Mouse (Mus musculus): ENCODE results near the gene 4930412O13Rik.

Gene 4930412O13Rik

DNA sequence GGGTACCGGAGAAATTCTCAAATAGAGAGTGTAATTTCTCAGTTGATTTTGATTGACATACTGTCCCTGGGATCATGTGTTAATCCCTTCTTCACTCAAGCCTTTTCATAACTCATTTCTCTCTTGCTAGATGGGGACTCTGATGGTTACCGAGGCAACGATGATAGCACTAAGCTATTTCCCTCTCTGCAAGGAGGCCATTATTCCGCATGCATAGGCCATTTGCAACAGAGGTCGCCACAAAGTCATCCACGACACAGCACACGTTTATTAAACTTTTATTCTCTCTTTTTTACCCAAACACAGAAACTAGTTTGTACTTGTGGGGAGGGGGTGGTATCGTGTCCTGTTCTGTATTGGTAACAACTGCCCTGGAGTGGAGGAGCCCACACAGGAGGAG lies 16.8 kb downstream of the 4930412O13Rik start:
- DNase-seq (ENCODE audit: low read depth, low spot score) = no peak

DNA sequence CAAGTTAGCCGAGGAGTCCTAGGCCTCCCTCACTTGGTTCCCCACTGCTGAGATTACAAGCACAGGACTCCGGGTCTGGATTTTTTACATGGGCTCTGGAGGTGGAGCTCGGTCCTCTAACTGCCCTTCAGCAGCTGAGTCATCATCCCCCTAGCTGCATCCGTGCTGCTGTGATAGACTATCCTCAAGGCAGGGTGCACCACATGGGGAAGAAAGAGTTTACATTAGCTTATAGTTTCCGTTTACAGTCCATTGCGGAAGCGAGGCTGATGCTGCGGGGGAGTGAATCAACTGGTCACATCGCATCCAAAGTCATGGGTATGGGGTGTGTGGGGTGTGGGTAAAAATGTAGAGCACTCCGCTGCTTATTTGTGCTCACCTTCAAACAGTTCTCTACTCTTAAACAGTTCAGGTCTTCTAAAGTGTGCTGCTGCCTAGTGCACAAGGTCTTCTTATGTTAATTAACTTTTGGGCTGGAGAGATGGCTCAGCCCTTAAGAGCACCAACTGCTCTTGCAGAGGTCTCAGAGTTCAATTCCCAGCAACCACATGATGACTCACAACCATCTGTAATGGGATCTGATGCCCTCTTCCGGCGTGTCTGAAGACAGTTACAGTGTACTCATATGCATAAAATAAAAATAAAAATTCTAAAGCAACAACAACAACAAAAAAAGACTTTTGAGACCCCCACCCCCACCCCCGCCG lies 23.0 kb downstream of the 4930412O13Rik start:
- DNase-seq (ENCODE audit: low read depth, low spot score) = no peak

DNA sequence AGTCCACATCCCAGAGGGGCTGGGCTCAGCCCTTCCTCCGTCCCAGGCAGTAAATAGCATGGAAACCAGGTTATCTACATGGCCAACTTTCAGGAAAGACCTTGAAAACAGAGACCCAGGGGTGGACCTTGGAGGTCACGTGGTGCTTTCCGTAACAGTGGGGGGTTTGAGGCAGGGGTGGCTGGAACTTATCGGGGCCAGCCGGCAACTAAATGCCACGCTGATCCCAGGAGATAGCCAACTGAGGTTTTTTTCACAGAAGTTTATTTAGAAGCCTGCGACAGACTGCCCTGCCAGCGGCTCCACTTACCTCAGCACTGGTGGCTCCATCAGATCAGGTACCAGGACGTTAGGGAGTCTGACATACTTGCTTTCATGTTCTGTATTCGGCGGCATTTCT lies 24.9 kb downstream of the 4930412O13Rik start:
- no peak for DNase-seq (ENCODE audit: low read depth, low spot score)

DNA sequence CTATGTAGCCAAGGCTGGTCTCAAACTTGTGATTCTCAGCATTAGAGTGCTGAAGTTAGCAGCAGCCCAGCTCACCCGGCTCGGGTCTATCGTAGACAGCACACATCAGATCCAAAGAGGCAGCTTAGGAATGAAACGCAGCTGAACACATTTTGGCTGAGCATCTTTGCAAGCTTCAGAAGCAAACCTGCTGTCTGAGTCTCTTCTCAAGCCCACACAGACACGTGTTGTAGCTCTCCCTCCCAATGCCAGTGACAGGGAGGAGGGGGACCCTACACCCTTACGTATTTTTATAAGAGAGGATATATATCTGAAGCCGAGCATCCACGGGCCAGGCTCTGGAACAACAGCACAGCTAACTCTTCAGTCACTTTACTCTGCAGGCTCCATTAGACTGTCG lies 36.5 kb downstream of the 4930412O13Rik start:
- DNase-seq (ENCODE audit: low read depth, low spot score) = no peak

DNA sequence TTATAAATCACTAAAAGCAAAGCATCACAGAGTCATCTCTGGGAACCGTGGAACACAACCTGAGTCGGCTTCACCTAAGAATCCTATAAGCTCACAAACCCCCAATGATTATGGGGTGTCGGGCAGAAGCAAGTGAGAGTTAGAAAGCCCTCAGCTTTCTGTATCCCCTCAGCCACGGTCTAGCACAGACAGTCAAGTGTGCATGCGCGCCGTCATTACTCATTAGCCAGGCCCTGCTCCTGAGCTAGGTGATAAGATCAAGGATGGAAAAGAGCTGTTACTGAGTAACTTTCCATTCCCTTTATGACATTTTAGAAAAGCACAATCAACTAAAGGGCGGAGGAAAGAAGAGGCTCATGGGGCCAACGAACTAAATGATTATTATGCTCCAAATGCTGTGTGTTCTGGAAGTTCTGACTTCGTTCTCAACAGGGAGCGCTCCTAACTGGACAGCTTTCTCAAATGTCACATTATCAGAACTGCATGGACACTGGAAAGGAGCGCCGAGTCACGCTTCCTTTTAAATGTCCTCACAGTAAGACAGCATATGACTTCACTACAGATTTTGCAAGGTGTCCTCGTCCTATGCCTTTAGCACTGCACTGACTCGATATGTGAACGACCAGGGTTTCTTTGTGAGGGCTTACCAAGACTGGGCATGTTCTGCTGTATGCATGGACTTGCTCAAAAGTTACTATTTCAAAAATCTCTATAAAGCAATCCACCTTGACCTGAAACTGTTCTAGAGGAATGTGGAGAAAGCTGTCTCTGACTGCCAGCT lies 37.8 kb downstream of the 4930412O13Rik start:
- no peak for DNase-seq (ENCODE audit: low read depth, low spot score)

DNA sequence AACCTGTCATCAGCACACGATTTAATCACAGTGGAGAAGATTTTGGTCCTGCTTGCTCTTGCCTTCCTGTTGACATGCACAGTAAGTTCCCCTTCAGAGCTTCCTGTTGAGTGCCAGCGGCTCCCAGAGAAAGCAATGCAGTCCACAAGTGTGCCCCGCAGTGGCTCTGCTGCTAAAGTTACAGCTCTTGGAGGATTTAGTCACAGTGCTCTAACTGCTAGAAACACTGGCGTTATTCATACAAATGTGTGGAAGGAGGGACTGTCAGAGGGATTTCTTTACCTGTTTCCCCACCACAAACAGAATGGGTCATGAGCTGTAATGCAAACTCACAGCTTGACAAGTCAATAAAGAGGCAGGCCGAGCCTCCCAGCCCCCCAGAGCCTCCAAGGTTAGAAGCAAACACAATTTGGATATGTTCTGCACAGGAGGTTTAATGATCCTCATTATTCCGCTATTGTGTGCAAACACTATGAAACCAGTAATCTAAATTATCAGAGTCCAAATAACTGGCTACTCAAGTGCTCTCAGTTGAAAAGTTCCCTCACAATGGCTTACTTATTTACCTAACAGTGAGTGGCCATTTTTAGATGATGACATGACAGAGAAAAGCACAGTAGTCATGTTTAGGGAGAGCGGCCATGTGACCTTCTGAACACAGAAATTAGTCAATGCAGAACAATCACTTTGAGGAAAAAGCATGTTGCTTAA lies 45.3 kb downstream of the 4930412O13Rik start:
- no peak for DNase-seq (ENCODE audit: low read depth, low spot score)

DNA sequence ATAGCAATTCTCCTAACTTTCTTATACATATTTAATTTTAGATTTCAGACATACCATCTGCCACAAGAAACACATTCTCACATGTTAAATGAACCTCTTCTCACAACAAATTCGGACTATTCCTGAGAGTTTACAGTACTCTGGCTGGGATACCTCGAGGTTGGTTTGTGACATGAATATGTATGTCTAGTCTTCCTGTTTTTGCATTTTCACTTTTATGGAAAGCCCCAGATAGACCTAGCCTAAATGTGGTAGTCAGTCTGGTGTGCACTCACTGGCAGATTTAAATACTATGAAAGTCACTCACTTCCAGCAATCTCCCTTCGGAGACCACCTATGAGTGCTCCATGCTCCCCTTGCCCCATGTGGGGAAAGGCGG lies 45.8 kb downstream of the 4930412O13Rik start:
- no peak for DNase-seq (ENCODE audit: low read depth, low spot score)
